Mouse (Mus musculus) heart, adult 9 months (tissue): ENCODE results near the gene Smyd1.

Experiments used
- DNase-seq, 2 experiments: peaks; one replicate each; pipeline ENCODE4 v3.0.0; 2022; ENCODE audit warnings: low spot score in 2 of 2

The Smyd1 gene

GRCm38 (mm10) chr6:71260051-71260640, 61.9 kb downstream of the Smyd1 start:
- no peak for DNase-seq

- DNase-seq = no peak
Observed at GRCm38 (mm10) chr6:71259166-71259565, 62.9 kb downstream of the Smyd1 start.

DNA sequence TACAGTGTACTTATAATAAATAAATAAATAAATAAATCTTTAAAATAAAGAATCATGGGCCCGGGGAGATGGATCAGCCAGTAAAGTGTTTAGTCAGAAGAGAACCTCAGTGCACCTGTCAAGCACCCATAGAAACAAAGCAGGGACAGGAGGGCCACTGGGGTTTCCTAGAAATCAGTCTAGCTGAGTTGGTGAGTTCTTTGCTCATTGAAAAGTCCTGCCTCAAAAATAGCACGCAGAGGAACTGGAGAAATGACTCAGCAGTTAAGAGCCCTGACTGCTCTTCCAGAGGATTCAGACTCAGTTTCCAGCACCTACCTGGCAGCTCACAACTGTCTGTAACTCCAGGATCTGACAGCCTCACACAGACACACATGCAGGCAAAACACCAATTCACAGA, 63.5 kb downstream of the Smyd1 start:
- DNase-seq = no peak

DNA sequence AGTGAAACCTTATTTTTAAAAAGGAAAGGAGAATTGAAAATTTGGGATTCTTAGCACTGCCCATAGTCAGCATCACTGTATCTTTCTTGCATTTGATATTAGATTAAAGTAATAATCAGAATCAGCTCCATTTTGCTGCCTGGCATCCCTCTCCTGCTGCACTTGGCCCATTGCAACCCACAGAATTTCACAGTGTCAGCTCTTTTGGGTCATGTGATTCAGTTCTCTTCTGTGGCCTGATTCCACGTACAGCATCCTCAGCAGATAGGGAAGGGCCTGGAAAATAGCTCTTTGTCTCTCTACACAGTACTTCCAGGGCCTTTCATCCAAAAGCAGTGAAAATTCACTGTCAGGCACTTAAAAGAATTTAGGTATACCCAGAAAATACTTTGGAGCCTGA, 64.7 kb downstream of the Smyd1 start:
- DNase-seq = no peak

GRCm38 (mm10) chr6:71256166-71256565, 65.9 kb downstream of the Smyd1 start:
- no peak for DNase-seq

GRCm38 (mm10) chr6:71254456-71254855, 67.6 kb downstream of the Smyd1 start:
- no peak for DNase-seq

- no peak for DNase-seq
Observed at GRCm38 (mm10) chr6:71250951-71251350, 71.1 kb downstream of the Smyd1 start.

GRCm38 (mm10) chr6:71249615-71250014, 72.4 kb downstream of the Smyd1 start:
- DNase-seq = peak in 1 of 2 experiments; percentile 20

- no peak for DNase-seq
Observed at GRCm38 (mm10) chr6:71248420-71248819, 73.6 kb downstream of the Smyd1 start.

DNA sequence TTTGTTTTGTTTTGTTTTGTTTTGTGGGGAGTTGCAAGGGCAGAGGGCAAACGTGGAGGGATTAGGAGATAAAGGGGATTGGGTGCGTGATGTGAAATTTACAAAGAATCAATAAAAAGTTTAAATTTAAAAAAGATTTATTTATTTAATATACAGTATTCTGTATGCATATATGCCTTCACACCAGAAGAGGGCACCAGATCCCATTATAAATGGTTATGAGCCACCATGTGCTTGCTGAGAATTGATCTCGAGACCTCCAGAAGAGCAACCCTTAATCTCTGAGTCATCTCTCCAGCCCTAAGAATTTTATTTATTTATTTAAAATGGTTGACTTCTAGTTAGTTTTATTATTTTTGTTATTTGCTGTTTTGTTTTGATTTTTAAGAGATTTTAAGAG, 78.8 kb downstream of the Smyd1 start:
- DNase-seq = no peak

DNA sequence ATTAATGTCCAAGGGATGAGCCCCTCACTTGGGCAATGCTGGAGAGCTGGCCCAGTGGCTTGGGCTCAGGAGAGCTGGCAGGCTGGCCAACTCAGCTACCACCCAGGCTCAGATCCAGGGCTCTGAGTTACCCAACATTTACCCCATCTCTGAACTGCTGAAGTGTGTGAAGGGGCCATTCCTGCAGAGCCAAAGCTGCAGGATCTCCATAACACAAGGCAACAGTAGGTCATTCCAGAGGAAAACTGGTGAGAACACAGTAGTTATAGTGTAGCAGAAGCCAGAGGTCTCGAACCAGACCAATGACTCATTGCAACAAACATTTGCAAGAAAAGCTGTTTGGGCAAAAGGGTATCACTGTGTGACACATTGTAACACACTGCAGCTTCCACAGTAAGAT, 79.2 kb downstream of the Smyd1 start:
- no peak for DNase-seq

GRCm38 (mm10) chr6:71240831-71241230, 81.2 kb downstream of the Smyd1 start:
- DNase-seq = no peak

GRCm38 (mm10) chr6:71239069-71239750, 82.8 kb downstream of the Smyd1 start:
- no peak for DNase-seq

- no peak for DNase-seq
Observed at GRCm38 (mm10) chr6:71237031-71237431, 85.0 kb downstream of the Smyd1 start.

DNA sequence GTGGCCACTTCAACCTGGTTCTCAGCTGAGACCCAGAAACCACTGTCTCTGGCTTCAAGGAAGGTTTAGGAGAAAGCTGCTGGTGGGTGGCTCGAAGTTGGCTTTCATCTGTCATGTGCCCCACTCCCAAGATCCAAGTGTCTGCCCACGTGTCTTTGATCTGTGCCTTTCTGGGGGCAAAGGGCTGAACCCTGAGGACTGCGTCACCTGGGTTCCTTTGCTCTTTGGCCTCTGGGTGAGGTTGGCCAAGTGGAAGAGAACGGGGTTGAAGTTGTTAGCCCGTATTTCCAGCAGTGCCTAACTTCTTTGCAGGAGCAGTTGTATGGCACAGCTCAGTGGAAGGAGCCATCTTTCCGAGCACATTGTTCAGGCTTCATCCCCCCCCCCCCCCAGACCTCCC, 85.5 kb downstream of the Smyd1 start:
- DNase-seq = no peak

DNA sequence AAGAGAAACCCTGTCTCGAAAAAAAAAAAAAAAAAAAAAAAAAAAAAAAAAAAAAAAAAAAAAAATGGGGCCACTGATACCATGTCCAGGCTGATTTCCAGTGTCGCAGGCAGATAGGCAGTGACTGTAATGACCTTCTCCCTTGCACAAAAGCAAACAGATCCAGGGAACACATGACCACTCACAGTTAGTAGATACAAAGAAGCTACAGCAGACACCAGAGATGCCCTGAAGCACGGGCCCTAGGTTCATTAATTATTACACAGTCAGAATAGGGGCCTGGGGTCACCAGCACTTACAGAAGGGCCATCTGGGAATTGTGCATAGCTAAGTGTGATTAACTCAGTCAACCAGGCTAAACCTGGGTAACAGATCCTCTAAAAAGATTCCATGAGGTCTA, 86.1 kb downstream of the Smyd1 start:
- DNase-seq = no peak

GRCm38 (mm10) chr6:71235121-71235520, 86.9 kb downstream of the Smyd1 start:
- DNase-seq = no peak

DNA sequence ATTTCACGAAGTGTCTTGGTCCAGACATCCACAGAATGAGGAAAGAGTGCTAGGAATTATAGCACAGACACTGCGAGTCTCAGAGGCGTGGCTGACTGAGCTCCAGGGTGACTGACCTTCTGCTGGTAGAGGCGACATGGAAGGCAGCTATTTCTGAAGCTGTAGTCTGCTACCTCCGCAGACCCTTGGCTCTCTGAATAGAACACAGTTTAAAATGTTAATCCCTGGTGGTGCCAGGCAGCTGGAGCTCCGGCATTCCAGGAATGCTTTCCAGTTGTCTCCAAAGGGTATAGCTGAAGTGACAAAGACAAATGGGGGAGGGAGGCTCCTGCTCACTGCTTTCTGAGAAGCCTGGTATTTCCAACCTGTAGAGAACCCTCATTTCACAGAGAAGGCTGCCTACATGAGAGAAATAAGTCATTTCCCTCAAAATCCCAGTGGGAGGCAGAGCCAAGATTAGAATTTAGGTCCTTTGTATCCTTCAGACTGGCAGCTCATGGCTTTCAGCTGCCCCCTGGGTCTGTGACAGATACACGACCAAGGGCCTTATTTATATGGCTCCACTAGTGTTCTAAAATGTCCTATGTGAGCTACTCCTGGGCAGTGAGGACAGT, 94.8 kb downstream of the Smyd1 start:
- peak in 1 of 2 experiments; percentile 29 for DNase-seq

- no peak for DNase-seq
Observed at GRCm38 (mm10) chr6:71226544-71226943, 95.5 kb downstream of the Smyd1 start.

DNA sequence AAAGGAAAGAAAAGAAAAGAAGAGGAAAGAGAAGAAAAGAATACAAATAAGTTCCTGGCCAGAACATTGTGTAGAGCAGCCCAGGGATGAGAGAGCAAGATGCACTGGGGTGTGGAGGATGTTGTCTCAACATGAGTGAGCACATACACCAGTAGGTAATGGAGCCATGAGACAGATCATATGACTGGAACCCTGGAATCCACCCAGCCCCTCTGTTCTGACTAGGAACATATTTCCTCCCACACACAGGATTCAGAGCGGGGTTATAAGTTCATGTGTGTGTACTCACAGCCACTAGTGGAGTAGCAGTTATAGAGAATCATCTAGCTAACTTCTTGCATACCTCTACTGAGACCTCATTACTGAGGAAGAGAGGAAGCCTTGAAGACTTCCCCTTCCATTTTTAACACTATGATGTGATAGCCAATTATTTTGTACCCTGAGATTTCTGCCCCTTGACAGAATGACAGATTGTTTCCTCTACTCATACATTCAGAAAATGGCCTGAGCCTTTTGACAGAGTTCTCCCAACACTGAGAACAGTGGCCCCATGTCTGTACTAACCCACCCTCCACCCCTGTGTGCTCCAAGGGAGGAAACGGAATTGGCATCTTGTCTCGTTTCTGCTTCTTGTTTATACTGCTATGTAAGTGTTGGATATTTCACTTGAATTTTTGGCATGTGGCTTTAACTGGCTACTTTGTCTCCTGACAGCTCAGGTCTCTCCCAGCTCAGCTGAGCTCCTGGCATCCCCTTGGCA, 97.7 kb downstream of the Smyd1 start:
- no peak for DNase-seq

GRCm38 (mm10) chr6:71221501-71221900, 100.5 kb downstream of the Smyd1 start:
- no peak for DNase-seq

- DNase-seq = no peak
Observed at GRCm38 (mm10) chr6:71212471-71212870, 109.6 kb downstream of the Smyd1 start.

- peak; percentile 10 to 26 for DNase-seq
Observed at GRCm38 (mm10) chr6:71211917-71212316, 110.1 kb downstream of the Smyd1 start.
